8 mouse cellular contexts compared by ENCODE assay signal in genomic region chr5:28166256-28167231, GRCm38 (mm10). TPM values are rescaled to one million over a fixed set of nuclear protein-coding genes. Genes with fewer than 3 reads are reported as not detected.
DNase-seq lines count a peak whose midpoint lies in the region; ATAC-seq and TF ChIP-seq lines count a peak whose summit lies in the region.

No protein-coding gene starts in this region.

- peak overlapping the region; percentile 20; the same call in 1 of the 2 replicates for H3K4me3 ChIP-seq in G1E (ENCODE audit: low read depth, low read length)
- peak overlapping the region; percentile 43 to 49 for H3K4me3 ChIP-seq in heart, embryonic 14.5 days (ENCODE audit: control insufficient read depth in 1 of 2, insufficient read depth in 1 of 2, low read depth in 1 of 2, low read length in 2 of 2)
- H3K4me3 ChIP-seq in midbrain, embryonic 11.5 days (ENCODE audit: low read depth, low read length): peak overlapping the region; percentile 82

- no peak for TF ChIP-seq CTCF in G1E (IDR thresholded peaks at IDR 0.05; ENCODE audit: low read depth, low read length)

- peaks cover 15% of the 10 kb centered on the region for H3K27me3 ChIP-seq in G1E (ENCODE audit: insufficient read depth, low read length)
- H3K27me3 ChIP-seq in heart, embryonic 14.5 days (ENCODE audit: control insufficient read depth, insufficient read depth, low read length): peaks cover 85% of the 10 kb centered on the region
- H3K27me3 ChIP-seq in midbrain, embryonic 11.5 days (ENCODE audit: control insufficient read depth, insufficient read depth, low read length): peaks cover 70% of the 10 kb centered on the region

- H3K9me3 ChIP-seq in G1E (replicated peaks): peaks cover 25% of the 10 kb centered on the region
- H3K9me3 ChIP-seq in heart, embryonic 14.5 days (ENCODE audit: control insufficient read depth, low read length): no peaks in the 10 kb centered on the region
- H3K9me3 ChIP-seq in midbrain, embryonic 11.5 days (ENCODE audit: control insufficient read depth, low read length): no peaks in the 10 kb centered on the region

- no peak overlapping the region for H3K27ac ChIP-seq in heart, embryonic 14.5 days (replicated peaks in 1 of 2; ENCODE audit: control insufficient read depth in 1 of 2, insufficient read depth in 1 of 2, low read depth in 2 of 2, low read length in 2 of 2)
- H3K27ac ChIP-seq in midbrain, embryonic 11.5 days (ENCODE audit: low read depth, low read length): peak overlapping the region; percentile 93

- no peak for ATAC-seq in G1E (ENCODE audit: extremely low read depth, insufficient number of reproducible peaks, low FRiP score, poor library complexity, severe bottlenecking)
- ATAC-seq in heart, embryonic 14.5 days (ENCODE audit: insufficient number of reproducible peaks, insufficient read depth, low FRiP score, low read depth): no peak
- no peak for ATAC-seq in midbrain, embryonic 11.5 days (ENCODE audit: low FRiP score)
- no peak for ATAC-seq in inflammation-experienced regulatory T-cells, adult 6 months

- H3K4me2 ChIP-seq in heart, embryonic 14.5 days (ENCODE audit: low read length): peak overlapping the region; percentile 97
- peak overlapping the region; percentile 85 for H3K4me2 ChIP-seq in midbrain, embryonic 11.5 days

- peak; percentile 45 for DNase-seq in gastrocnemius, postnatal 10 days
- no peak for DNase-seq in gastrocnemius, postnatal 25 days
- no peak for DNase-seq in G1E (ENCODE audit: low spot score)
- peak; percentile 76 for DNase-seq in cerebellum, postnatal 25 days
- DNase-seq in kidney, postnatal 10 days: peak; percentile 47
- peak; percentile 96 for DNase-seq in midbrain, embryonic 11.5 days (ENCODE audit: low spot score, missing footprints)

- no peaks in the 10 kb centered on the region for H3K4me1 ChIP-seq in G1E (ENCODE audit: insufficient read depth, low read depth, low read length)
- peaks cover 5 to 30% of the 10 kb centered on the region in 2 experiments for H3K4me1 ChIP-seq in heart, embryonic 14.5 days (ENCODE audit: control insufficient read depth in 2 of 2, insufficient read depth in 2 of 2, low read length in 2 of 2)
- H3K4me1 ChIP-seq in midbrain, embryonic 11.5 days (ENCODE audit: control insufficient read depth, insufficient read depth, low read length): peaks cover 18% of the 10 kb centered on the region

- no peaks in the 10 kb centered on the region for H3K36me3 ChIP-seq in G1E (replicated peaks)
- no peaks in the 10 kb centered on the region for H3K36me3 ChIP-seq in heart, embryonic 14.5 days (ENCODE audit: control insufficient read depth, insufficient read depth, low read length)
- H3K36me3 ChIP-seq in midbrain, embryonic 11.5 days (ENCODE audit: control insufficient read depth, insufficient read depth, low read length): no peaks in the 10 kb centered on the region

- whole genome bisulfite sequencing in heart, embryonic 14.5 days: under 1% methylated on average over 106 of the region's 111 CpGs
- under 1% methylated on average over 111 of the region's 111 CpGs for WGBS in midbrain, embryonic 11.5 days

- peak overlapping the region; percentile 11; the same call in 1 of the 2 replicates for H3K9ac ChIP-seq in heart, embryonic 14.5 days (ENCODE audit: low read length)
- peak overlapping the region; percentile 85 for H3K9ac ChIP-seq in midbrain, embryonic 11.5 days (ENCODE audit: low read length)

RNA-seq across cellular contexts. Expression of gene En2, which starts 1.1 kb away (rescaled TPM):
- under 1 TPM; 0.11 to 0.19 TPM for total RNA-seq in gastrocnemius, postnatal 10 days (2021)
- total RNA-seq in gastrocnemius, postnatal 25 days (2021): under 1 TPM; 0.33 to 0.46 TPM
- total RNA-seq in G1E (2014; fragmentation: Nextera tagmentation): not detected in 2 replicates
- 0.12 TPM in 1 of 2 replicates, not detected in the other for total RNA-seq in G1E (2017)
- polyA plus RNA-seq in G1E (2012): not detected in 2 replicates
- not detected in 2 replicates for polyA plus RNA-seq in heart, embryonic 14.5 days (2014; fragmentation: Nextera tagmentation; extraction: Ambion mirVana)
- polyA plus RNA-seq in midbrain, embryonic 11.5 days (2014; fragmentation: Nextera tagmentation; extraction: Ambion mirVana): 2.4 and 2.9 TPM in 2 replicates
- not detected for polyA plus RNA-seq in inflammation-experienced regulatory T-cells, adult 6 months (2017; shearing (Covaris generic))

Comparison
In these comparisons a context has a peak if more than half of its experiments do, and no peak if none do; other contexts are left out.
1. DNase-seq: peak in gastrocnemius, postnatal 10 days (single experiment), cerebellum, postnatal 25 days (2 of 2), kidney, postnatal 10 days (single experiment) and midbrain, embryonic 11.5 days (single experiment); none in gastrocnemius, postnatal 25 days (single experiment) and G1E (single experiment).
2. H3K4me3 ChIP-seq: peak in every context shown above with its lines; median percentile 82 in midbrain, embryonic 11.5 days; 46 in heart, embryonic 14.5 days; 20 in G1E.